Mouse (Mus musculus): ENCODE measurements at regions not wholly inside any gene's neighbourhood (a gene's known extent, or its start where the extent isn't known, plus 50 kb on each side); places are given as distances from the start of the nearest gene placed in this dataset.

GRCm38 (mm10) chr1:184606541-184606940, 125.9 kb downstream of the Hlx start:
- TF ChIP-seq POLR2A (IDR thresholded peaks at IDR 0.05; ENCODE audit: extremely low read depth, insufficient read depth, low read length) (no peak), CTCF (IDR thresholded peaks at IDR 0.05; ENCODE audit: extremely low read depth, insufficient read depth, low read length) (no peak)

All from cortical plate, adult 2 months (tissue).